Comparison of ENCODE assay signal across 8 mouse cellular contexts in the genomic region with DNA sequence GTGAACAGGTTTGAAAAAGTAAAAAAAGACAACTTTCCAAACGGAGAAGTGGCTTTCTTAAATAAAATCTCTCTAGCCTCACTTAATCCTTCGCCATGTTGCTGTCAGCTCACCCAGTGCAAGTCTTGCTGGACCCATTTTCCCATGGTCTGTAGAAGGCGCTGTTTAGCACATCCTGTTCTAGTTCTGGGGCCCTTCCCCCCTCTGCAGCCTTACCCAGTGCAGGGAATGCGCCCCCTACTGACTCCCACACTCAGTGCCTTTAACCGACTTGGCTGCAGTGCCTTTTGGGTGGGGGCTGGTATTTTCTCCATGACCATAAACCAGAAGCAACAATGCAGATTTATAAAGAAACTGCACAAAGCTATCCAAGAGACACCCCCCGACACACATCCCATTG. TPM values are rescaled to one million over a fixed set of nuclear protein-coding genes. Genes with fewer than 3 reads are reported as not detected.
A peak's percentile ranks its signal among the peaks of the same experiment; 100 is the strongest.
DNase-seq lines count a peak whose midpoint lies in the region; ATAC-seq and TF ChIP-seq lines count a peak whose summit lies in the region.

No protein-coding gene starts in this region.

- peak; percentile 83 for TF ChIP-seq CTCF in G1E (IDR thresholded peaks at IDR 0.05; ENCODE audit: low read depth, low read length)
- peak; percentile 97 for TF ChIP-seq CTCF in layer of hippocampus, adult 2 months (conservative IDR thresholded peaks at IDR 0.05)
- TF ChIP-seq CTCF in lung, embryonic 14.5 days (IDR thresholded peaks at IDR 0.05; ENCODE audit: low read depth), result peak; percentile 99
- peak; percentile 93 for TF ChIP-seq CTCF in olfactory bulb, adult 2 months (IDR thresholded peaks at IDR 0.05; ENCODE audit: insufficient read depth, low read depth, low read length)
- peak; percentile 87; the same call in 1 of the 2 replicates for TF ChIP-seq CTCF in thymus, adult 2 months (IDR thresholded peaks at IDR 0.05; ENCODE audit: borderline replicate concordance, control insufficient read depth, extremely low read depth, insufficient read depth, low read length, poor library complexity)

- H3K4me2 ChIP-seq in forebrain, embryonic 16.5 days (ENCODE audit: low read length), result peak overlapping the region; percentile 77
- peak overlapping the region; percentile 82 for H3K4me2 ChIP-seq in lung, embryonic 14.5 days

- H3K4me3 ChIP-seq in G1E (ENCODE audit: low read depth, low read length), result peak overlapping the region; percentile 96
- peak overlapping the region; percentile 97 for H3K4me3 ChIP-seq in forebrain, embryonic 16.5 days (replicated peaks; ENCODE audit: low read length)
- peak overlapping the region; percentile 79 for H3K4me3 ChIP-seq in layer of hippocampus, adult 2 months
- peak overlapping the region; percentile 98 for H3K4me3 ChIP-seq in lung, embryonic 14.5 days (ENCODE audit: low read depth, low read length)
- H3K4me3 ChIP-seq in olfactory bulb, adult 2 months (ENCODE audit: insufficient read depth, low read depth, low read length), result peak overlapping the region; percentile 92
- peak overlapping the region; percentile 96 for H3K4me3 ChIP-seq in thymus, adult 2 months (ENCODE audit: control insufficient read depth, insufficient read depth, low read length)

- peak overlapping the region; percentile 100 for H3K9ac ChIP-seq in forebrain, embryonic 16.5 days (replicated peaks; ENCODE audit: low read depth, low read length)
- H3K9ac ChIP-seq in lung, embryonic 14.5 days, result peak overlapping the region; percentile 100

- no peaks in the 10 kb centered on the region for H3K27me3 ChIP-seq in G1E (ENCODE audit: insufficient read depth, low read length)
- H3K27me3 ChIP-seq in forebrain, embryonic 16.5 days (replicated peaks; ENCODE audit: control insufficient read depth, insufficient read depth, low read length), result no peaks in the 10 kb centered on the region
- no peaks in the 10 kb centered on the region for H3K27me3 ChIP-seq in lung, embryonic 14.5 days (ENCODE audit: insufficient read depth, low read length)
- no peaks in the 10 kb centered on the region for H3K27me3 ChIP-seq in thymus, adult 2 months (ENCODE audit: control insufficient read depth, insufficient read depth, low read length)

- intact Hi-C loops in heart, postnatal 36 days (cut with DNase I), result loop anchor here (2.0 kb wide), 1 partner anchor 90 kb away; no protein-coding TSS in a partner anchor

- peak; percentile 78 for DNase-seq in G1E (ENCODE audit: low spot score)
- DNase-seq in cerebellum, adult 18-20 months, result peak; percentile 84 to 86
- DNase-seq in heart, postnatal 36 days, result peak; percentile 75 to 76
- DNase-seq in layer of hippocampus, adult 2 months (ENCODE audit: low spot score in 2 of 2), result peak; percentile 93
- peak; percentile 96 for DNase-seq in lung, embryonic 14.5 days
- peak; percentile 88 for DNase-seq in thymus, adult 2 months

- peaks cover 44% of the 10 kb centered on the region for H3K4me1 ChIP-seq in G1E (ENCODE audit: insufficient read depth, low read depth, low read length)
- peaks cover 36% of the 10 kb centered on the region for H3K4me1 ChIP-seq in forebrain, embryonic 16.5 days (replicated peaks; ENCODE audit: control insufficient read depth, insufficient read depth, low read length)
- H3K4me1 ChIP-seq in lung, embryonic 14.5 days (ENCODE audit: insufficient read depth), result peaks cover 8% of the 10 kb centered on the region; the same call in 1 of the 2 replicates
- H3K4me1 ChIP-seq in olfactory bulb, adult 2 months (ENCODE audit: control insufficient read depth, insufficient read depth, low read length), result peaks cover 8% of the 10 kb centered on the region
- peaks cover 9% of the 10 kb centered on the region for H3K4me1 ChIP-seq in thymus, adult 2 months (replicated peaks; ENCODE audit: control insufficient read depth, insufficient read depth, low read length)

- H3K9me3 ChIP-seq in G1E (replicated peaks), result no peaks in the 10 kb centered on the region
- H3K9me3 ChIP-seq in forebrain, embryonic 16.5 days (ENCODE audit: control insufficient read depth, low read length), result no peaks in the 10 kb centered on the region
- no peaks in the 10 kb centered on the region for H3K9me3 ChIP-seq in lung, embryonic 14.5 days (ENCODE audit: low read depth, low read length)

- WGBS in forebrain, embryonic 16.5 days, result 2% methylated on average over 6 of the region's 6 CpGs
- WGBS in lung, embryonic 14.5 days, result 3% methylated on average over 6 of the region's 6 CpGs
- 2% methylated on average over 6 of the region's 6 CpGs for WGBS in olfactory bulb, adult 2 months
- WGBS in thymus, adult 2 months, result 7% methylated on average over 6 of the region's 6 CpGs

- no peak for TF ChIP-seq POLR2A in olfactory bulb, adult 2 months (IDR thresholded peaks at IDR 0.05; ENCODE audit: insufficient read depth, low read depth, low read length)
- TF ChIP-seq POLR2A in thymus, adult 2 months (IDR thresholded peaks at IDR 0.05; ENCODE audit: control insufficient read depth, extremely low read depth, insufficient read depth, low read length, poor library complexity), result no peak

- ATAC-seq in G1E (ENCODE audit: extremely low read depth, insufficient number of reproducible peaks, low FRiP score, poor library complexity, severe bottlenecking), result peak; percentile 67
- peak; percentile 47 for ATAC-seq in forebrain, embryonic 16.5 days
- ATAC-seq in lung, embryonic 14.5 days (ENCODE audit: insufficient read depth), result peak; percentile 25

- H3K27ac ChIP-seq in forebrain, embryonic 16.5 days (ENCODE audit: low read length), result peak overlapping the region; percentile 99
- peak overlapping the region; percentile 100 for H3K27ac ChIP-seq in layer of hippocampus, adult 2 months
- peak overlapping the region; percentile 99; the same call in 1 of the 2 replicates for H3K27ac ChIP-seq in lung, embryonic 14.5 days (ENCODE audit: low read depth)
- H3K27ac ChIP-seq in olfactory bulb, adult 2 months (ENCODE audit: insufficient read depth, low read depth, low read length), result no peak overlapping the region
- H3K27ac ChIP-seq in thymus, adult 2 months (ENCODE audit: control insufficient read depth, insufficient read depth, low read length), result peak overlapping the region; percentile 14

- H3K36me3 ChIP-seq in G1E (replicated peaks), result peaks cover 81% of the 10 kb centered on the region
- 0 out of 2 replicates have a peak, but pooled peaks cover 4% of the 10 kb centered on the region for H3K36me3 ChIP-seq in forebrain, embryonic 16.5 days (ENCODE audit: control insufficient read depth, insufficient read depth)
- H3K36me3 ChIP-seq in lung, embryonic 14.5 days (ENCODE audit: insufficient read depth), result peaks cover 47% of the 10 kb centered on the region
- H3K36me3 ChIP-seq in thymus, adult 2 months (ENCODE audit: control insufficient read depth, insufficient read depth, low read length), result no peaks in the 10 kb centered on the region; the same call in 1 of the 2 replicates

RNA-seq across cellular contexts. Expression of gene Adnp, which starts 1.6 kb away (rescaled TPM):
- total RNA-seq in G1E (2014; fragmentation: Nextera tagmentation) (76.2 and 90.8 TPM in 2 replicates), G1E (2017) (1.1 and 1.5 TPM in 2 replicates)
- polyA plus RNA-seq in G1E (2012), result 45.6 and 49.8 TPM in 2 replicates
- polyA plus RNA-seq in forebrain, embryonic 16.5 days (2015; fragmentation: Nextera tagmentation; extraction: Ambion mirVana), result 2.8 and 3.6 TPM in 2 replicates
- total RNA-seq in heart, postnatal 36 days (2021), result 10 to 100 TPM; 32.6 to 33.2 TPM
- total RNA-seq in layer of hippocampus, adult 2 months (2021), result 10 to 100 TPM; 90.5 to 96.3 TPM
- 12.4 and 16.2 TPM in 2 replicates for polyA plus RNA-seq in lung, embryonic 14.5 days (2014; fragmentation: Nextera tagmentation; extraction: Ambion mirVana)
- 82.3 TPM in 1 of 2 replicates, not detected in the other for polyA plus RNA-seq in olfactory bulb, adult 2 months (2012; ENCODE audit: insufficient read depth, insufficient read length, low replicate concordance, missing spikeins)
- polyA plus RNA-seq in thymus, adult 2 months (2012; rRNA removed), result 36.0 and 44.6 TPM in 2 replicates

RNA-seq across cellular contexts. Expression of gene Gm20716, which starts 24.9 kb away (rescaled TPM):
- total RNA-seq in G1E (2014; fragmentation: Nextera tagmentation) (45.3 and 45.8 TPM in 2 replicates), G1E (2017) (41.0 and 41.8 TPM in 2 replicates)
- 0.01 TPM in 1 of 2 replicates, not detected in the other for polyA plus RNA-seq in G1E (2012)
- 23.8 and 24.4 TPM in 2 replicates for polyA plus RNA-seq in forebrain, embryonic 16.5 days (2015; fragmentation: Nextera tagmentation; extraction: Ambion mirVana)
- 10 to 100 TPM; 14.3 to 16.5 TPM for total RNA-seq in heart, postnatal 36 days (2021)
- total RNA-seq in layer of hippocampus, adult 2 months (2021), result 10 to 100 TPM; 29.4 to 34.4 TPM
- polyA plus RNA-seq in lung, embryonic 14.5 days (2014; fragmentation: Nextera tagmentation; extraction: Ambion mirVana), result 23.1 and 24.7 TPM in 2 replicates
- polyA plus RNA-seq in olfactory bulb, adult 2 months (2012; ENCODE audit: insufficient read depth, insufficient read length, low replicate concordance, missing spikeins), result not detected in 2 replicates
- polyA plus RNA-seq in thymus, adult 2 months (2012; rRNA removed), result 0.50 and 3.8 TPM in 2 replicates

RNA-seq across cellular contexts. Expression of gene Dpm1, which starts 25.1 kb away (rescaled TPM):
- total RNA-seq in G1E (2014; fragmentation: Nextera tagmentation) (56.8 and 88.5 TPM in 2 replicates), G1E (2017) (54.3 and 60.8 TPM in 2 replicates)
- 49.5 and 66.0 TPM in 2 replicates for polyA plus RNA-seq in G1E (2012)
- 56.1 and 65.9 TPM in 2 replicates for polyA plus RNA-seq in forebrain, embryonic 16.5 days (2015; fragmentation: Nextera tagmentation; extraction: Ambion mirVana)
- total RNA-seq in heart, postnatal 36 days (2021), result 10 to 100 TPM; 76.0 to 92.6 TPM
- 10 to 100 TPM; 56.9 to 69.9 TPM for total RNA-seq in layer of hippocampus, adult 2 months (2021)
- polyA plus RNA-seq in lung, embryonic 14.5 days (2014; fragmentation: Nextera tagmentation; extraction: Ambion mirVana), result 81.4 and 84.6 TPM in 2 replicates
- polyA plus RNA-seq in olfactory bulb, adult 2 months (2012; ENCODE audit: insufficient read depth, insufficient read length, low replicate concordance, missing spikeins), result 686 TPM in 1 of 2 replicates, not detected in the other
- 29.5 and 33.6 TPM in 2 replicates for polyA plus RNA-seq in thymus, adult 2 months (2012; rRNA removed)

RNA-seq across cellular contexts. Expression of gene Mocs3, which starts 25.2 kb away (rescaled TPM):
- total RNA-seq in G1E (2014; fragmentation: Nextera tagmentation) (4.9 and 10.5 TPM in 2 replicates), G1E (2017) (5.7 and 9.0 TPM in 2 replicates)
- 14.9 and 20.8 TPM in 2 replicates for polyA plus RNA-seq in G1E (2012)
- polyA plus RNA-seq in forebrain, embryonic 16.5 days (2015; fragmentation: Nextera tagmentation; extraction: Ambion mirVana), result 6.9 and 7.7 TPM in 2 replicates
- total RNA-seq in heart, postnatal 36 days (2021), result 1 to 10 TPM; 7.9 to 8.0 TPM
- 10 to 100 TPM; 20.7 to 20.9 TPM for total RNA-seq in layer of hippocampus, adult 2 months (2021)
- polyA plus RNA-seq in lung, embryonic 14.5 days (2014; fragmentation: Nextera tagmentation; extraction: Ambion mirVana), result 7.7 and 10.0 TPM in 2 replicates
- not detected in 2 replicates for polyA plus RNA-seq in olfactory bulb, adult 2 months (2012; ENCODE audit: insufficient read depth, insufficient read length, low replicate concordance, missing spikeins)
- polyA plus RNA-seq in thymus, adult 2 months (2012; rRNA removed), result 27.4 and 44.0 TPM in 2 replicates
